Mouse (Mus musculus) spleen, adult 12 weeks (tissue): ENCODE data around the gene Pim3.

ENCODE experiments used
- DNase-seq: peaks from one replicate; pipeline ENCODE4 v3.0.0; 2022; ENCODE audit warnings: low spot score

Gene Pim3

DNA sequence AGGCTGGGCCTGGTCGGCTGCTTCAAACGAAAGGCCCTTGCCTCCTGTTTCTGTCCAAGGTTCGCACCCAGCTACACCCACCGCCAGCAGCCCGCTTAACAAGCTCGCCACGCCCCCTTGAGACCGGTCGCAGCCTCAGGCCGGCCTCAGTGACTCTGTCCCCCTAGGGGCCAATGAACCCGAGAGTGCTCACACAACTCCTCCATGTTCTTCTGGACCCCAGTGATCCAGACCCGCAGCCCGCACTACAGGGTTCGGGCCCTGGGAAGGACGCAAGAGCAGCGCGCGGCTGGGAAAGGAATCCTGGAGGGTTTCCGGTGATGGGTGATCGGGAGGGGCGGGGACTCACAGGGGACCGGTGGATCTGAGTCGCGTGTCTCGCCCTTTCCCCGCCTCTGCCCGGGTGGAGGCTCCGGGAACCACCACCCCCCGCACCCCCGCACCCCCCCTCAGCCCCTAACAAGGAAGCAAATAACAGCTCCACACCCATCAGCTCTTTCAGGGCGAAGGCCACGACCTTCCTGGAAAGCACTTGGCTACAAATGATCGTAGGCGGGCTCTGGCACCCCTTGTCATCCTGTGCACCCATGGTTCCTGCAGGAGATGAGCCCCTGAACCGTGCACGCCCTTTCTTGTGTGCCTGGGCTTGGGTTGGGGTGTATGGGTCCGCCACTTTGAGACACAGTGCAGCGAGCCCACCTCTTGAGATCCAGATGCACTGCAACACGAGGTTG is 24.6 kb upstream of the Pim3 start:
- no peak for DNase-seq

DNA sequence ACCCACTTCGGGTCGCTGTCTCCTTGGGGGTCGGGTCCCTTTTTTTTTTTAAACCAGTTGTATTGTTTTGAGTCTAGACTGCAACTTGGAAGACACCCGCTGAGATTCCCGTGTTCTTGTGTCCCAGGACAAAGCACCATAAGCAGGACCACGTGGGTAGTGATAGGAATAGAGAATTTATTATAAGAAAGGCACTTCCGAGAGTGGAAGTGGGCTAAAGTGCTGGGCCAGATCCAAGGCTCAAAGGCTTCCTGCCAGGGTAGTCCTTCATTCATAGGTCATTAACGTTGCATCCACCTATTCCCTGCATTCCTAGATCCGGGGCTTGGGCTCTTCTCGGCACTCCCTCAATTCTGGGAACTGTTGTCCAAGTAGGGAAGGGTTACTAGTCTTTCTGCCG is 24.0 kb upstream of the Pim3 start:
- no peak for DNase-seq

DNA sequence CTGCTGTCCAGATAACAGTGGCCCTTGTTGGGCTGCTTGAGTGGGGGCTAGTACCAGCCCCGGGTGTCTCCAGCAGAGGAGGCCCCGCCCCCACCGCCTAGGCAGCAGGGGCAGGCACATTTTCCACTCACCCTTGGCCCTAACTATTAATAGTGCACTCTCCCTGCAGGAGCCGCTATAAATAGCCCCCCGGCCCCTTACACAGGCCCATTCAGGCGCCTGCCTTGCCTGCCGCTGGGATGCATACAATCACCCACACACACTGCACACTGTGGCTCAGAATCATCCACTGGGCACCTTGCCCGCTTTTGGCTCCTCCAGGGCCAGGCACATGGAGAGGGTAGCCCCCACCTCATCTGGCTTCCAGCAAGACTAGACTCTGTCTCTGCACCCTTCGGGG is 22.7 kb upstream of the Pim3 start:
- DNase-seq = no peak

DNA sequence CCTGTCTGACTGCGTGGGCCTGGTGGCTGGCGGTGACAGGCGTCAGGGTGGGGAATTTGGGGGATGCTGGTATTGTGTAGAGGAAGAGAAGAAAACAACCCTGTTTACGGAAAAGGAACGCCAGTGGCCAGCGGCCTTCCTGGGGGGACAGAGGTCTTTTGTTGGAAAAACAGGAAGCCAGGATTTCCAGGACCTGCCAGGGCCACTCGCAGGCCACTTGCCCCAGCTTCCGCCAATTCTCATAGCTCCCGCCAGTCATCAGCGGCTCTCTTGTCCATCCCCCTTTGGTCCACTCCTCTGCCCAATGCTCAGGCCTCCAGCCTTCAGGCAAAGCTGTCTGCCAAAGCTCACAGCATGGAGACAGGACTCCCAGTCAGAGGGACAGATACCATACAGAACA is 21.9 kb upstream of the Pim3 start:
- DNase-seq = no peak

DNA sequence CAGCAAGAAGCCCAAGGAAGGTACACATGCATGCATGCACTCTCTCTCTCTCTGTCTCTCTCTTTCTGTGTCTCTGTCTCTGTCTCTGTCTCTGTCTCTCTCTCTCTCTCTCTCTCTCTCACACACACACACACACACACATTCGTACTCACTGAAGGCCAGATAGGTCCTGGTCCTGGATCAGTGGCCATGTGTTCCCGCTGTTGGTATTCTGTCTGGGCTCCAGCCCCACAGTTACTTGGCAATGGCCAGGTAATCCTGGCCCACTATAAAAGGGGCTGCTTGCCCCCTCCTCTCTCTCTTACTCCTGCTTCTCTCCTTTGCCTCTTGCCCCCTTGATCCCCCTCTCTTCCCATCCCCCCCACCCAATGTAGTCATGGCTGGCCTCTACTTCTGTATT is 20.8 kb upstream of the Pim3 start:
- no peak for DNase-seq

DNA sequence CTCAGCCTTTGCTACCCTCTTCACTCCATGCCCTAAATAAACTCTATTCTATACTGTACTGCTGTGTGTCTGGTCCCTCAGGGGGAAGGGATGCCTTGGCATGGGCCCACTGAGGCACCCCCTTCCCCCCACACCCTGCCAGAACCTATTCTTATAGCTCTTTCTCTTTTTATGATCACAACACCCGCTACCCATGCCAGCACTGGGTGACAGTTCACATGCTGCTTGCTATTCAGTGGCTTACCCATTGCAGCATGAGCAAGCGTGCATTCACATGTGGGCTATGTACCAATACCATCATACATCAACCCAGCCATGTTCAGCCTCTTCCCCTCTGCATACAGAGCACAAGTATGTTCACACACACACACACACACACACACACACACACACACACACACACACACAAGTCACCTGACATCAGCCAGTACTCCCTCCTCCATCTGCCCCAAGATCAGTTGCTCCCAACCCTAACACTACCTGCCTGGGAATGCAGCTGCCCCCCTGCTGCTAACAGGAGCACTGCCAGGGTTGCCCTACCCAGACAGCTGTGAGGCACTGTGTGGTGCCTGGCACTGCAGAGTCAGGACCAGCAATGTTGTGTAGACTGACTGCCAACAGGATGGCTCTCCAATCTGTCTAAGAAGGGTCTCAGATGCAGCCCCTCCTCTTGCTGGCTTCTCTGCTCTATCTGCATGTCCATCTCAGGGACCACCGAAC is 20.2 kb upstream of the Pim3 start:
- DNase-seq = no peak

DNA sequence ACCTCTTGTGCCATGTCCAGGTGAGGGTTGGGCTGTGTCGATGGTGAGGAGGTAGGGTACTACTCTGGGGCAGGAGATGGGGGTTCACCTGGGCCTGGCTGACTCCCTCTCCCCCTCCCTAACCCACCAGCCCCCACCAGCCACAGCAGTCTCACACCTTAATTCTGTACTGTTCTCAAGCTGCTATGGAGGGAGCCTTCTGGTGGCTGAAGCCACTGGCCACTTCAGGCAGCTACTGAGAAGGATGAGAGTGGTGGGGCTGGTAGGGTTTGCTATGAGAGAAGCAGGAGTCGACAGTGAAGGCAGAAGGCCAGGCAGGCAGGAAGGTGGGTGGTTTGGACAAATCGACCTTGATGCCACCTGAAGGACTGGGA is 19.7 kb upstream of the Pim3 start:
- no peak for DNase-seq

DNA sequence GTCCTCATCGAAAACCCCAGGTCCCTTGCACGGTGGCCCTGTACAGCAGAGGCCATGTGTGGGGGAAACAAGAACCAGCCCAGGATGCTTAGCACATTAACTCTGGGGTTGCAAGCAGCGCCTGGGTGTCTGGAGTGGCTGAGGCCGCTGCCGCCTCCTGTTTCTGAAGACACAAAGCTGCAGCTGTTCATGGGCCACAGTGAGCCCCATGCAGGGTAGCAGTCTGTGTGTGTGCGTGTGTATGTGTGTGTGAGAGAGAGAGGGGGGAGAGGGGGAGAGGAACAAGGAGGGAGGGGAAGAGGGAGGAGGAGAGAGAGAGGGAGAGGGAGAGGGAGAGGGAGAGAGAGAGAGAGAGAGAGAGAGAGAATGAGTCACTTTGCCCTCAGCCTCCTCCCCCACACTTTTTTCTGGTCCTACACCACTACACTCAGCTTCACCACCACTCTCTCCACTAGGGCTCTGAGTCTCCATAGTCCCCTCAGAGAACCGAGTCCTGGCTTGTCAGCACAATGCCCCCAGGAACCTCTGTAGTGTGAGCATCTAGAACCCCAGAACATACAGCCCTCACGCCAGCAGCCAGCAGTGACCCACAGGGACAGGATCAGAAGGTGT is 18.4 kb upstream of the Pim3 start:
- DNase-seq = no peak

DNA sequence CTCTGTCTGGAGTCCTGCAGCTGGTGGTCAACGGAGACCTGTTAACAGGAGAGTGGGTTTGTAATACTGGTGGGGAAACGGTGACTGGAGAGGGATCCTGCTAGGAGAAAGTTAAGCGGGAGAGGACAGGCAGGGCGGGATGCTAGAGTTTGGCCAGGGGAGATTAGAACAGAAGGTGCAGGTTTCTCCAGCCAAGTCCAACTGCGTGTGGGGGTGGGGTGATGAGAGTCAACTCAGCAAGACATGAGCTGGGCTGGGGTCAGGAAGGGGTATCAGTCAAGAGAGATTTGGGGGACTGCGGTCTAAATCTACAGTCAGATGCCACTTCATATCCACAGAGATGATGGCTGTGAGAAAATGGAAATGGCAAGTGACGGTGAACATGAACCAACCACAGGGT is 17.0 kb upstream of the Pim3 start:
- no peak for DNase-seq

DNA sequence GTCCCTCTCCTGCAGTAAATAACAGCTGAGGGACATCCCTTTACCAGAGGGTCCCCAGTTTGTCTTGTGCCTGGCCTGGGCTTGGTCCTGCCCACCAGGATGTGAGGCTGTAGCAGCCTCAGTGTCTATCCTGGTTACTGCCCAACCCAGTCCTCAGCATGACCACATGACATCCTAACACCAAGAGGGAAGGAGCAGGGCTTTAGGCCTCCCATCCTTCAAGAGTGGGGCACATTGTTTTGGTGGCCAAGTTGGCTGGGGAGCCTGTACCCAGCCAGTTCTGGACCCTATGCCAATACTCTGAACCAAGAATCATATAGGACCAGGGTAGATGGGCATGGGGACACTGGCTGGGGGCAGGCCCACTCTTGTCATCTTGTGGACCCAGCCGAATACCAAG is 13.3 kb upstream of the Pim3 start:
- DNase-seq = no peak

DNA sequence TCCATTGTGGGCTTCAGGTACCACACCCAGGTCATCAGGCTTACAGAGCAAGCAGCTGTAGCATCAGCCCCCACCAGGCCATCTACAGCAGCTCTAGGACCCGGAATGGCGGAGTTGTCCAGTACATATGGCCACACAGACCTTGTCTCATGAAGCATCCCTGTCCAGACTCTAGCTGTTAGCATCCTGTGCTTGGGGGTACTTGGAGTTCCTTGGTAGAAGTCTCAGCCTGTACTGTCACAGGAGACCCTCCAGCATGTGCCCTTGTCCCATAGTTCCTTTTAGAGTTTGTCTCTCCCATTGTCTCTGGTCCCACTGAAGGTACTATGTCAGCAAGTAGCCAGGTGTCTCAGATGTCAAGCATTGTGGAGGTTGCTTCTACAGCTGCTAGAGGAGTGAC is 12.4 kb upstream of the Pim3 start:
- DNase-seq = no peak

DNA sequence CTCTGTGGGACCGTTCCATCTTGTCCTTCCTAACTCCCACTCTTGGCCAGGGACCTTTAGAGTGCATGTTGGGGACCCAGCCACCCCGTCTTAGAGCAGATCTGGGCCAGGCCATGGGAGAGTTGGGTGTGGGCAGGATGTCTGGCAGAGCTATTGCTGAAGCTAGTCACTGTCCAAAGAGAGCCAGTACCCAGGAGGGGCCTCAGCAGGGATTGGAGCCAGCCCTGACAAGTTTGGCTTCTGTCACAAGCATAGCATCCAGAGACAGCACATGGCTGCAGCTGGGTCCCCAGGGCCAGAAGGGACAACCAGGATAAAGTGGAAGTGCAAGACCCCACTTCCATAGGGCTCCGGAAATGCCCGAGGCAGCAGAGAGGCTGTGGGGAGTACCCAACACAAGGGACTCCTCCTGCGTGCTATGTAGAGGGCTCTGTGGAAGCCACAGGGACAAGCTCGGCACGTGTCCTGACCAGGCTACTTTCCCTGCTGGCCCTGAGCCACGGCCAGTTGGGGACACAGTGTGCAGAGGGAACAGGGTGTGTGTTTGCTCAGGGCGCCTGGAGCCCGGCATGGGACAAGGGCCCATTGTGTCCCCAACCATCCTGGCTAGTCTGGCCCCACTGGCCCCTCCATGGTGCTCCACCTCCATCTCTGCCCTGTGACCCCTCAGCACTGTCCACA is 11.7 kb upstream of the Pim3 start:
- DNase-seq = no peak

DNA sequence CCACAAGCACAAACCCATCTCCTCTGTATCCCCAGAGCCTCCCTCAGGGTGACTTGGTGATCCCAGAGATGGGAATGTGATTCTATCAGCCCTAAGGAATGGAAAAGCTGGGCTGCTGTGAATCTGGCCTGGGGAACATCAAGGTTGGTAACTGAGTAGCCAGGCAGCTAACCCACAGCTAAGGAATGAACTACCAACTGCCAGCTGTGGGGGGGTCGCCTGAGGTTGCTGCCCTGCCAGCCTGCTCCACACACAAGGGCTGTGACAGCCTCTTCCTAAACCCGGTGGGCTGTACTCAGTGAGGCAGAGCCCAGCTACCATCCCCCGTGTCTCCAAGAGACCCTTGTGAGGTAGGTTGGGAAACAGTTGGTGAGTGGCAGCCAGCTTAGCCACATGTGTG is 10.9 kb upstream of the Pim3 start:
- DNase-seq = no peak

DNA sequence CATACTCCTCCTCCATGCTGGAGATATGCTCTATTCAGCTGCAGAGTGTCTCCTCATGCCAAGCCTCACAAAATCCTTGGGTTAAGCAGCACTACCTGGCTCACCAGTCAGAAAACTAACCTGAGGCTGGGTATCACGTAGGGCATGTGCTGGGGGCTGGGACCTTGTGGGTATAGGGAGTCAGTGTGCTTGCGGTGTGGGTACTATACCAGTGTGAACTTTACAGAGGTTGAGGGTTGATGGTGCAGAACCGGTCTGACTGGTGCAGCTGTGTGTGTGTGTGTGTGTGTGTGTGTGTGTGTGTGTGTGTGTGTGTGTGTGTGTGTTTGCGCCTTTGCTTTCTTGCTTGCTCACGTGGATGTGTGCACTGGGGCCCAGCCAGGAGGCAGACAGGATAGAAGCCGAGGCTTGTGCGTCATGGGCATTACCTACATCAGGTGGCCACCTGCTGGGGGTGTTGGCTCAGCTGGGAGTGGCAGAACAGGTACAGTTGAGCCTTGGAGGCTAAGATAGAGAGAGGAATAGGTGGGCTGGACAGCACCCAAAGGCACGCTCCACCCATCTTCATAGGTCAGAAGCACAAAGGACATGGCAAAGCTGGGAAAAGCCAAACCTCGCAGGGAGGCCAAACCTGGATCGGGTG is 10.4 kb upstream of the Pim3 start:
- no peak for DNase-seq

DNA sequence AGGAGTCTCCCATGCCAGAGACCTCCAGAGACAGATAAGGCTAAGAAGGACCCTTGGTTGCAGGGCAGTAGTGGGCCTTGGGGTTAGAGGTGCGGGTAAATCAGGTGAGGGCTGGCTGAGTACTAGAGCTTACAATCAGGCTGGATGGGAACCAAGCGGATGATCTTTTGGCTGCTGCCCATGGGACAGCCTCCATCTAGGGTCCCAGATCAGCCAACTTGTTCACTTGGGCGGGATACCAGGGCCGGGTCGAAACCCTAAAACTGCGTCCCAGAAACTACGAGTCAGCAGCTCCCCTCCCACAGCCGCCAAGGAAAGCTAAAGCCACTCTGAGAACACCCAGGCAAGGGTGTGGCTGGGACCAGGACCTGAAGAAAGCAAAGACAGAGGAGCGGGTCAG is 8.9 kb upstream of the Pim3 start:
- no peak for DNase-seq

DNA sequence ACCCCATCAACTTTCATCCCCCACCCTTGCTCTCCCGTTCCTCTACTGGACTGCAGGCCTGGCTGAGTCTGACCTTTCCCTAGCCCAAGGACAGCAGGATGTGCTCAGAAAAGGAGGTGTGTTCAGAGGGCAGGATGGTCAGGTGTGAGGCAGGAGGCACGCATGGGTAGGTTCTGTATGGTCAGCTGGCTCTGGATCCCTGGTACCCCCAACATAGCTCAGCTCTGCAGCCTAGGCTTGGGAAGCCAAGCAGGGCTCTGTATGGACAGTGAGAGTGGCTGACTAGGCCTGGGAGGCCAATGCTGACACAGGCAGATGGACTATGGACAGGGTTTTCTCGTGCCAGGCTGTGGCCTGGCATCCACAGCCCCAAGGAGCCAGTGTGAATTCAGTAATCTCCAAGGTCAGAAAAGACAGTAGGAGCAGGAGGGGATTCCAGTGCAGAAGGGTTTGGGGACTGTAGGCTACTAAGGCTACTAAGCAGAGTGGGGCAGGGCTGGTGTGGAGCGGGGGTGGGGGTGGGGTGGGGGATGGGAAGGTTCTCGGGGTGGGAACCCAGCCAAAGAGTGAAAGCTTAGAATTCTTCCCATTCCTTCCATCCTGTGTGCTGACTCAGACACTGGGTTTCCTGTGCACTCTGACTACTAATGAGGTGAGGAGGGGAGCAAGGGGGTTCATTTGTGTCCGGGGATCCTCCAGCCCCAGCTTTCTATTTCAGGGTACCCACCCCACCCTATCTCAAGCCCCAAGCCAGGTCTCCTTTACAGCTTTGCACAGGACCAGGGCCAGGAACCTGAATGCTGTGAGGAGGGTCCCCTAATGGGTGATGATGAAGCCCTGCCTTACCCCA is 7.6 kb upstream of the Pim3 start:
- no peak for DNase-seq

DNA sequence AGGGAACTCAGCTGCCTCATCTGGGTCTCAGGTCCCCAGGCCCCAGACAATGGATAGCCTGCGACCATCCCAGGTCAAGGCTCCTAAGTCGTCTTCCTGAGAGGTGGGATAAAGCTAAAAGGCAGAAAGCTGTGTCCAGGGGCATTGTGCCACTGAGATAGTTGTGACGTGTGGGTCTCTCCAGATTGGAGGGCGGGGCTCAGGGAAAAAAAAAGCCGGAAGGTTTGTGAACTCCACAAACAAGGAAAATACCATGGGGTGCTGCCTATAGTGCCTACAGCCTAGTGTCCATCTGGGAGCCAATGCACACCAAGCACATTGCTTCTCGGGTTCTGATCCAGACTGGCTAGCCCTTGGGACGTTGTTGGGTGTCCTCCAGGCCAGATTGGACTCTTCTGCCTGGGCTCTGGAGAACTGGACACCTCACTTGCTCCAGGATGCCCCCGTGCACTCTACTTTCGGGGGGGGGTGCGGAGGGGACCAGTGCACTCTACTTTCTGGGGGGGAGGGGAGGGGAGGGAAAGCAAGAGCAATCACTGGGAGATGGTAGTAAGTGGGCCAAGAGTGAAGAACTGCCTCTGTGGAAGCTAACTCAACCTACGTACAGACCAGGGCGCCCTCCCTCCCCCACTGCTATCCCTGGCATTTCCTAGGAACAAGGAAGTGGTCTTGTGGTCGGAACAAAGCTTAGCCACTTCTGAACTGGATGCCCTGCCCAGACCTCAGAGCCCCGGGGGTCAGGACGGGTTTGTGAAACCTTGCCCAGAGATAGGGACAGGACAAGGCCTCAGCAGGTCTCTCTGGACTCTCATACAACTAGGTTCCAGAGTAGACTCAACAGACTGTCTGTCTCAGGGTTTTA is 6.8 kb upstream of the Pim3 start:
- no peak for DNase-seq

DNA sequence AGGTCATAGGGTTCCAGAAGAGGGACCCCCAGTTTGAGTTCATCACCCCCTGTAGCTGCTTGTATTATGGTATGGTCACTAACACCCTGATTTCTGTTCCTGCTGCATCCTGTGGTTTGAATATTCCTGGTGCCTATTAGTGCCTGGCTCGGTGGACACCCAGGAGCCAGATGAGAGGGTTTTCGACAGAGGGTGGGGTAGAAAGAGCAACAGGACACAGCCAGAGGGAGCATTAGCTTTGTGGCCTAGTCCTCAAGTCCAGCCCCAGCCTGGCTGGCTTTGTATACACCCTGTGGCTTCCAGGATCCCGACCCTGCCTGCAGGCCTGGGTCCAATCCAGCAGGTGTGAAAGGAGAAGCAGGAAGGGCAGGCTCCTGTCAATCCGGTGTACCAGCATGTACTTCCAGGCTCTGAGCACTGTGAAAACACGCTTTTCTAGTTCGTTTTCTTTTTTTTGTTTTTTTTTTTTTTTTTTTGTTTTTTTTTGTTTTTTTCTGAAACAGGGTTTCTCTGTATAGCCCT is 6.0 kb upstream of the Pim3 start:
- DNase-seq = no peak

DNA sequence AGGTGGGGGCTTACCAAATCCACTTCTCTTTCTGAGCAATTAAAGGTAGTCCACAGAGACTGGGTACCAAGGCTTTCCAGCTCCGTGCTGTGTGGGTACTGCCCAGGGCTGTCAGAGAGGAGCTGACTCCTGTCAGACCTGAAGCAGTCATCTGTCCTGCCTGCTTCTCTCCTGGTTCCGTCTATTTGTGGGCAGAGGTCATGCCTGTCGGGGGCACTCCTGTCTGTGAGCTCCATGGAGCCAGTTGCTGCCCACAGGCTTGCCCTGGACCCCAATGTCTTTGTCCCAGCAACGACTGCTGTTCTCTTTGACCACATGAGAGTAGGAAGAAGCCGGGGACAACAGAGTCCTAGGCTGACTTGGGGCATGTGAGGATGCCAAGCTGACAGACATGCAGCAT is 5.4 kb upstream of the Pim3 start:
- no peak for DNase-seq

DNA sequence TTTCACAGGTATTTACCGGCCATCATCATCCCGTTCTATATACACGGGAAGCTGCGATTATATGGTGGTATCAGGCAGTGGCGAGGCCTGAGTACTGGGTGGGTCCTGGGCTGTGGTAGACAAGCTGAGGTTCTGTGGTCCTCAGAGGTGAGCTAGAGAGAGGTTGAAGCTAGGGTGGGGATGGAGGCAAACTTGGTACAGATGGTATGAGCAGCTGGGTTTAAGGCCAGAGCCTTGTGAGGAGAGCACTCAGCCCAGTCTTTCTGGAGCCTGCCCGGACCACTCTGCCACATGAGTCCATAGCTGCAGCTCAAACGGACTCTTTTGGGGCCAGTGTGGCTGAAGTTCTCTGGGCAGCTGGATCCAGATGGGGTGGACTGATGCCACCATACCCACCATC is 4.6 kb upstream of the Pim3 start:
- no peak for DNase-seq
